Mouse (Mus musculus) thymus, adult 2 months (tissue): ENCODE results near the gene Dnah8. TPM values are rescaled to one million over a fixed set of nuclear protein-coding genes. Genes with fewer than 3 reads are reported as not detected.

Experiments
- DNase-seq: peaks from one replicate; pipeline ENCODE4 v3.0.0; 2021
- H3K27ac ChIP-seq: fragments of 200-500 bp; 2 replicates; pipeline ENCODE4 v1.5.1; 2012; ENCODE audit warnings: low read length, control low read depth; ENCODE audit not compliant: control insufficient read depth, insufficient read depth
- H3K27me3 ChIP-seq: fragments of 200-500 bp; 2 replicates; pipeline ENCODE4 v1.6.1; 2012; ENCODE audit warnings: mild to moderate bottlenecking, low read length, moderate library complexity, mixed read lengths; ENCODE audit not compliant: control insufficient read depth, insufficient read depth
- H3K36me3 ChIP-seq: fragments of 200-500 bp; 2 replicates; pipeline ENCODE4 v1.6.1; 2012; ENCODE audit warnings: mild to moderate bottlenecking, low read length, moderate library complexity; ENCODE audit not compliant: control insufficient read depth, insufficient read depth
- H3K4me1 ChIP-seq: fragments of 200-500 bp; replicated peaks from 2 replicates; pipeline ENCODE4 v1.6.1; 2012; ENCODE audit warnings: low read length; ENCODE audit not compliant: control insufficient read depth, insufficient read depth
- H3K4me3 ChIP-seq: fragments of 200-500 bp; 2 replicates; pipeline ENCODE4 v1.5.1; 2012; ENCODE audit warnings: mild to moderate bottlenecking, low read length, control low read depth, moderate library complexity; ENCODE audit not compliant: control insufficient read depth, insufficient read depth
- CTCF ChIP-seq: fragments of 200-500 bp; IDR thresholded peaks from 2 replicates; pipeline ENCODE4 v1.5.1; 2012; ENCODE audit warnings: mild to moderate bottlenecking, control low read depth, low read length, moderate library complexity, borderline replicate concordance; ENCODE audit not compliant: control insufficient read depth, poor library complexity, insufficient read depth; ENCODE audit errors: extremely low read depth
- POLR2A ChIP-seq: fragments of 200-500 bp; IDR thresholded peaks from 2 replicates; pipeline ENCODE4 v1.6.1; 2012; ENCODE audit warnings: mild to moderate bottlenecking, low read length, control low read depth, moderate library complexity; ENCODE audit not compliant: control insufficient read depth, poor library complexity, insufficient read depth; ENCODE audit errors: extremely low read depth
- WGBS: fragments of 180-500 bp; shearing (Covaris S2); methylation state at CpG from one replicate; pipeline ENCODE4 v1.1.7; 2018; 5-methylcytosine and 5-hydroxymethylcytosine counted together
- polyA plus RNA-seq: library from polyadenylated mRNA; depleted of rRNA; stranded (reverse); fragments of >200 nt; gene quantifications from 2 replicates; pipeline ENCODE4 v1.2.3, GENCODE M21; 2012

Gene Dnah8
- polyA plus RNA-seq, 1 experiment = 58.4 TPM

DNA sequence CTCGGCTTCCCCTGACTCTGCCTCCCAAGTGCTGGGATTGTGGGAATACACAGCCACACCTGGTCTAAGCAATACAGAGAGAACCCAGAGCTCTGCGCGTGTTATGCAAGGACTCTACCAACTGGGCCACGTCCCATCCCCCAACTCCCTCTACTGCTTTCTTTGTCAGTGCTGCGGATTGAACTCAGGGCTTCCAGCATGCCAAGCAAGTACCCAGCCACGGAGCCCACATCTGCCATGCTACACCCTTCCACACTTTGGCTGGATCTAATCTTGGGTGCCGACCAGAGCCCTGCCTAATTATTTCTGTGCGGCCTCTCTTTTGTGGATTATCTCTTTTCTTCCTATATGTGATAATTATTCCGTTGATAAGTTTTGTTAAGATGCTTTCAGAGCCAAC is 215.9 kb downstream of the Dnah8 start:
- H3K4me3 ChIP-seq = no peak overlapping the region
- H3K36me3 ChIP-seq = no peaks in the 10 kb centered on the region
- TF ChIP-seq POLR2A (no peak), CTCF (no peak)
- no peak for DNase-seq
- H3K4me1 ChIP-seq = peaks cover 7% of the 10 kb centered on the region
- no peaks in the 10 kb centered on the region for H3K27me3 ChIP-seq
- no peak overlapping the region for H3K27ac ChIP-seq
- 93% methylated on average over 9 of the region's 9 CpGs for WGBS

DNA sequence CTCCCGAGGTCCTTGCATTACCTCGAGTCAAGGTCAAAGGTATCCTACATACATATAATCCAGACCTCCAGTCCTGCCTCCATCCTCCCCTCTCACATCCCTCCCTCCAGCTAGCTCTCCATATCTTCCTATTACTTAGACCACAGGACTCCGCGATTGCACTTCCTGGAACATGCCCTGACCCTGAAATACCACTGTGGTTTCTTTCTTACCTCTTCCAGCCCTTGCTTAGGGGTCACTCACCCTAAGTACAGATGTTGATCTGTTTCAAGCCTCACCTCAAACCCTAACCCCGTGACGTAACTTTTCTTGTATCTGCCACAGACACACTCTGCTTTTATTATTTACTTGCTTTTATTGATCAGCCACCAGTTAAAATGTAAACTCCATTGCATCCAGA is 218.2 kb downstream of the Dnah8 start:
- no peaks in the 10 kb centered on the region for H3K36me3 ChIP-seq
- no peaks in the 10 kb centered on the region for H3K27me3 ChIP-seq
- no peak overlapping the region for H3K27ac ChIP-seq
- WGBS = 4% methylated on average over 6 of the region's 6 CpGs
- no peak for TF ChIP-seq POLR2A
- DNase-seq = no peak
- no peak overlapping the region for H3K4me3 ChIP-seq
- H3K4me1 ChIP-seq = peaks cover 7% of the 10 kb centered on the region

DNA sequence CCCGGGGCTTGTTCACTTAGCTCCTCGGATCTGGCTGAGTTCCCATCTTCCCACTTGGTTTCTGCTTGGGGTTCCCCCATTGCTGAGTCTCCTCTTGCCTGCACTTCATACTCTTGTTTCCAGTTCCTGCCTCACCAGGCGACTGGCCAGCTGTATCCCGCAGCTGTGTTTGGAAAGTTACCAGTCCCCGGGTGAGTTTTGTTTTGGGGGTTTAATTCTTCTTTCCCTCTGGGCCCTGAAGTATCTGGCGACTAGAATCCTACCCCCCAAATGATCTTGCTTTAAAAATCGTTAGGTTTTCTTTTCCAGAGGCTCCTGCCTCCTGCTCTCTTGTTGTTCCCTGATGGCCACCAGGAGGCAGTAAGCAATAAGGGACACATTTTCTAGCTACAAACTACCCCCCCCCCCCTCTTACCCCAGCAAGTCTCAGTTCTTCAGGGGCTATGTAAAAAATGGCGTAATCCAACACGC is 220.2 kb downstream of the Dnah8 start:
- TF ChIP-seq POLR2A (no peak), CTCF (no peak)
- Histone ChIP-seq H3K27ac (no peak overlapping the region), H3K27me3 (no peaks in the 10 kb centered on the region), H3K4me1 (peaks cover 7% of the 10 kb centered on the region), H3K36me3 (no peaks in the 10 kb centered on the region), H3K4me3 (no peak overlapping the region)
- 85% methylated on average over 9 of the region's 9 CpGs for WGBS
- DNase-seq = no peak

DNA sequence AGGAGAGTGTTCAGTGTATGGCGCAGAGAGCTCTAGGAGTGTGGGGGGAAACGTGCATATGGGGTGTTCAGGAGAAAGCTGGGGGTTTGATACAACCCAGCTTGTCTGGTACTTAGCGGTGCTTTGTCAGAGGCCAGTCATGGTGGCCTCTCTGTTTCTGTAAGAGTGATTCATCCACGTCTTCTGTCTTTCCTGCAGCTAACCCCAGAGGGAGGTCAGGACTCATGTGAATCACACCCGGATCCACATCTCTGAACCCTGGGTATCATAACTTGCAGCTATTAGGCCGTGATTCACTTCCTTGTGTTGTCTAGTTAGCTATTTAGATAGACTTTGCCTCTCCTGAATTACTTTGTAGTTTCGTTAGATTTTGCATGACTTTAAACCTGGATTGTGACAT is 223.3 kb downstream of the Dnah8 start:
- DNase-seq = no peak
- no peak overlapping the region for H3K27ac ChIP-seq
- TF ChIP-seq CTCF (no peak), POLR2A (no peak)
- 97% methylated on average over 7 of the region's 7 CpGs for WGBS
- H3K4me3 ChIP-seq = no peak overlapping the region
- no peaks in the 10 kb centered on the region for H3K36me3 ChIP-seq
- H3K27me3 ChIP-seq = no peaks in the 10 kb centered on the region
- no peaks in the 10 kb centered on the region for H3K4me1 ChIP-seq

DNA sequence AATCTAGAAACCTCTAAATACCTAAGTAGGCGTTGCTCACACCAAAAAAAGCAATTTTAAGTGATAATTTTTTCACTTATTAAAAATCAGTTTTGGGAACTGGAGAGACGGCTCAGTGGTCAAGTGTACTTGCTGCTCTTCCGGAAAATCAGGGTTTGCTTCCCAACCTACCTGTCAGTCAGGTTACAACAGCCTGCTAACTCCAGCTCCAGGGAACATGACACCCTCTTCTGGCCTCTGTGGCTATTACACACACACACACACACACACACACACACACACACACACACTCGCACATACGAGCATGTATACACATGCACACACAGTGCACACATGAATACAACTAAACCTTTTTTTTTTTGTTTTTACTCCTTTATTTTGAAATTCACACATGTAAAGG is 223.9 kb downstream of the Dnah8 start:
- H3K27ac ChIP-seq = no peak overlapping the region
- TF ChIP-seq POLR2A (no peak), CTCF (no peak)
- WGBS = 98% methylated on average over 5 of the region's 5 CpGs
- H3K36me3 ChIP-seq = no peaks in the 10 kb centered on the region
- no peak overlapping the region for H3K4me3 ChIP-seq
- no peaks in the 10 kb centered on the region for H3K4me1 ChIP-seq
- H3K27me3 ChIP-seq = no peaks in the 10 kb centered on the region
- no peak for DNase-seq

DNA sequence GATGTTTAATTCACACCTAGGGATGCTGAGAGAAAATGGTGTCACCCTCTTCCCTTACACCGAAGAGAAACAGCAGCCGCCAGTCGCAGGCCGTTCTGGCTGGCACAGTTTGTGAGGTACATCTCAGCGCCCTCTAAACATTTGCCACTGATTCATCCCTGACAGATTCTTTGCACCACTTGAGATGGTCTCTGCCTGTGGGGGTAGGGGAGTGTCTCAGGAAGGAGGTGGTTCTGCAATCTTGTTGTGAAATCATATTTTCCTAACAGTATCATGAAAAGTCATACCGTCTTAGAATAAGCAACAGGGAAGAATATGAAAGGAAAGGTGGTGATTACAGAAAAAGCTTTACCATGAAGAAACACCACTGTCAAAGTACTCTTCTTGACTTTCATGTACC is 224.7 kb downstream of the Dnah8 start:
- 94% methylated on average over 6 of the region's 6 CpGs for WGBS
- H3K27ac ChIP-seq = no peak overlapping the region
- no peak for DNase-seq
- TF ChIP-seq POLR2A (no peak), CTCF (no peak)
- no peaks in the 10 kb centered on the region for H3K27me3 ChIP-seq
- H3K36me3 ChIP-seq = no peaks in the 10 kb centered on the region
- no peak overlapping the region for H3K4me3 ChIP-seq
- H3K4me1 ChIP-seq = no peaks in the 10 kb centered on the region

DNA sequence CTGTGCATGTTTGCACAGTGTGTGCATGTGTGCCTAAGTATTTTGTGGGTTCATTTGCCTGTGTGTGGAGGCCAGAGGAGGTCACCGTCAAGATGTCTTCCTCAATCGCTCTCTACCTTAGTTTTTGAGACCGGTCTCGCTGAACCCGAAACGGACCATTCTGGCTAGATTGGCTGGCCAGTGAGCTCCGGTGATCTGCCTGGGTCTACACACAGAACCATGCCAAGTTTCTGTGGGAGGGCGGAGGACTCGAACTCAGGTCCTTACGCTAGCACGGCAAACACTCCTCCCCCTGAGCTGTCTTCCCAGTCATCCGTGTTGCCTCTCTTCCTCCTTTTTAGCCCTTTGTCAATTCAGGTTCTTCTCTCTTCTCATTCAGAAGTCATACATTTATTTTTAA is 225.7 kb downstream of the Dnah8 start:
- WGBS = 96% methylated on average over 12 of the region's 12 CpGs
- H3K27ac ChIP-seq = no peak overlapping the region
- no peaks in the 10 kb centered on the region for H3K36me3 ChIP-seq
- no peaks in the 10 kb centered on the region for H3K4me1 ChIP-seq
- DNase-seq = no peak
- TF ChIP-seq POLR2A (no peak), CTCF (no peak)
- H3K4me3 ChIP-seq = no peak overlapping the region
- H3K27me3 ChIP-seq = no peaks in the 10 kb centered on the region
